Mouse (Mus musculus) midbrain, embryonic 16.5 days (tissue): ENCODE results near the gene Slc11a1. TPM values are rescaled to one million over a fixed set of nuclear protein-coding genes. Genes with fewer than 3 reads are reported as not detected.

Source experiments
- ATAC-seq: fragments of 200-750 bp; cut with Nextera tagmentation; 2 replicates; pipeline ENCODE4 v1.8.0; 2017; ENCODE audit warnings: moderate TSS enrichment
- H3K27ac ChIP-seq: fragments of 300-500 bp; sonication (generic); 2 replicates; pipeline ENCODE4 v1.5.1; 2014; ENCODE audit warnings: mild to moderate bottlenecking, low read length, mixed read lengths
- H3K27me3 ChIP-seq: fragments of 300-500 bp; sonication (generic); 2 replicates; pipeline ENCODE4 v1.6.1; 2014; ENCODE audit warnings: low read depth, low read length, mixed read lengths; ENCODE audit not compliant: control insufficient read depth, insufficient read depth
- H3K36me3 ChIP-seq: fragments of 300-500 bp; sonication (generic); 2 replicates; pipeline ENCODE4 v1.6.1; 2014; ENCODE audit warnings: mild to moderate bottlenecking, low read length, moderate library complexity, mixed read lengths; ENCODE audit not compliant: control insufficient read depth, insufficient read depth
- H3K4me1 ChIP-seq: fragments of 300-500 bp; sonication (generic); 2 replicates; pipeline ENCODE4 v1.6.1; 2014; ENCODE audit warnings: mild to moderate bottlenecking, low read length, mixed read lengths; ENCODE audit not compliant: control insufficient read depth, insufficient read depth
- H3K4me2 ChIP-seq: fragments of 300-500 bp; sonication (generic); 2 replicates; pipeline ENCODE4 v1.6.1; 2014; ENCODE audit warnings: mild to moderate bottlenecking, low read length, mixed read lengths
- H3K4me3 ChIP-seq: fragments of 300-500 bp; sonication (generic); 2 replicates; pipeline ENCODE4 v1.5.1; 2014; ENCODE audit warnings: low read depth, mild to moderate bottlenecking, low read length, moderate library complexity, mixed read lengths
- H3K9ac ChIP-seq: fragments of 300-500 bp; sonication (generic); 2 replicates; pipeline ENCODE4 v1.6.1; 2014; ENCODE audit warnings: low read depth, low read length, mixed read lengths
- H3K9me3 ChIP-seq: fragments of 300-500 bp; sonication (generic); replicated peaks from 2 replicates; pipeline ENCODE4 v1.6.1; 2014; ENCODE audit warnings: mild to moderate bottlenecking, low read length, mixed read lengths; ENCODE audit not compliant: control insufficient read depth, poor library complexity, severe bottlenecking
- WGBS: fragments of 180-500 bp; shearing (Covaris S2); extraction: QIAGEN DNeasy Blood & Tissue Kit; methylation state at CpG from one replicate; pipeline ENCODE4 v1.1.7; 2014; 5-methylcytosine and 5-hydroxymethylcytosine counted together
- microRNA counts: library from miRNA; unstranded; fragments of <30 nt; microRNA quantifications from one replicate; lab custom pipeline; 2016
- microRNA-seq: library from miRNA; unstranded; fragments of <30 nt; microRNA quantifications from one replicate; pipeline ENCODE4, GENCODE M21; 2017
- polyA plus RNA-seq: library from polyadenylated mRNA; unstranded; fragments of >200 nt; fragmentation: Nextera tagmentation; extraction: Ambion mirVana; gene quantifications from 2 replicates; pipeline ENCODE4 v1.2.1, GENCODE M21; 2015

Gene Slc11a1
- polyA plus RNA-seq, 1 experiment from 2014 or later = 2.4 TPM

DNA sequence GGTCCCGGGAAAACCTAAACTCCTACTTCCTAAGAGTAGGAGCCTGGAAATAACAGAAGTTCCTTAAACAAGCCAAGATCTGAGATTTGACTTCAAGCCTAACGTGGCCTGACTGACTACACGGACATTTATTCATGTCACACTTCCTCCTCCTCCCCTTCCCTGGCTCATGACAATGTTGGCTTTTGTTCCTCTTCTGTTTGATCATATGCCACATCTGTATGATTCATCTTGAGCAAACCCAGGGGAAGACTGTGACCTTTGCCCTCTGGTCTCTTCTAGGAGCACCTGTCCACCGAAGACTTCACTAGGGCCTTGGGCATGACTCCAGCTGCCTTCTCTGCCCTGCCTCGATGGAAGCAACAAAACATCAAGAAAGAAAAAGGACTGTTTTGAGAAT is 59.6 kb downstream of the Slc11a1 start:
- no peak overlapping the region for H3K9ac ChIP-seq
- 83% methylated on average over 5 of the region's 5 CpGs for WGBS
- H3K9me3 ChIP-seq = no peaks in the 10 kb centered on the region
- no peak overlapping the region for H3K4me3 ChIP-seq
- no peaks in the 10 kb centered on the region for H3K27me3 ChIP-seq
- no peak overlapping the region for H3K27ac ChIP-seq
- no peak overlapping the region for H3K4me2 ChIP-seq
- no peak for ATAC-seq
- no peaks in the 10 kb centered on the region for H3K4me1 ChIP-seq
- H3K36me3 ChIP-seq = peaks cover 16% of the 10 kb centered on the region

DNA sequence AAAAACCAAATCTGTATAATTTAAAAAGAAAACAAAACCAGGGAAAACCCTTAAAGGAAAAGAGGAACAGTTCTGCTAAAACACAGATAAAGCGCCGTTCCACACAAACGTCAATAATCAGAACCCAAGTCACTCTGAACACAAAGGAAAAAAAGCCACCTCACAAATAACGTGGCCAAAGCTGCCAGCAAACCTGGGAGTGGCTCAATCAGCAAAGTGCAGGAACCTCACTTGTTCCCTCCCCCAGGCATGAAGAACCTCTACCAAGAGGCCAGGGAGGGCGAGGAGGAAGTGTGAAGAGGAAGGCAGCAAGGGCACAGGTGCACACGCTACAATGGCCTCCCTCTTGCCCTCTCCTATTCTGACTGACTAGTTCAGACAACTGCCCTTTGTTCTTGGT is 60.6 kb downstream of the Slc11a1 start:
- Histone ChIP-seq H3K4me3 (no peak overlapping the region), H3K4me1 (no peaks in the 10 kb centered on the region), H3K27ac (no peak overlapping the region), H3K36me3 (peaks cover 19% of the 10 kb centered on the region), H3K9ac (no peak overlapping the region), H3K27me3 (no peaks in the 10 kb centered on the region), H3K9me3 (no peaks in the 10 kb centered on the region), H3K4me2 (no peak overlapping the region)
- no peak for ATAC-seq
- 90% methylated on average over 6 of the region's 6 CpGs for WGBS

MicroRNAs encoded within 50 kb of the gene (microRNA counts, 519-probe panel; counts per million panel counts)
- 2,524 counts per million, percentile 76 among the panel's probes with 10 or more counts for microRNA mmu-miR-26b (lab: Ali Mortazavi, UCI)

Small RNA genes lying within 50 kb of the gene (microRNA-seq; reads per million reads assigned to microRNA genes)
- gene Mir26b = 17,838 reads per million, percentile 98 among the genes with 10 or more reads in this experiment

Other genes with a start within 250 kb of the Slc11a1 start
- 0.17 and 0.49 TPM in 2 replicates for gene Rufy4, start 249.7 kb upstream of the Slc11a1 start, polyA plus RNA-seq
- gene Cxcr2, start 221.2 kb upstream of the Slc11a1 start, polyA plus RNA-seq = 0.08 and 0.09 TPM in 2 replicates
- not detected in 2 replicates for gene Cxcr1, start 180.6 kb upstream of the Slc11a1 start, polyA plus RNA-seq
- 434 and 444 TPM in 2 replicates for gene Arpc2, start 139.1 kb upstream of the Slc11a1 start, polyA plus RNA-seq
- gene Gpbar1, start 96.6 kb upstream of the Slc11a1 start, polyA plus RNA-seq = 0.20 and 0.34 TPM in 2 replicates
- gene Aamp, start 90.5 kb upstream of the Slc11a1 start, polyA plus RNA-seq = 205 and 212 TPM in 2 replicates
- gene Pnkd, start 90.3 kb upstream of the Slc11a1 start, polyA plus RNA-seq = 117 and 125 TPM in 2 replicates
- gene Tmbim1, start 69.6 kb upstream of the Slc11a1 start, polyA plus RNA-seq = 6.2 and 8.4 TPM in 2 replicates
- 2.0 and 2.5 TPM in 2 replicates for gene Catip, start 13.1 kb upstream of the Slc11a1 start, polyA plus RNA-seq
- 12.5 and 13.7 TPM in 2 replicates for gene Ctdsp1, start 16.3 kb downstream of the Slc11a1 start, polyA plus RNA-seq
- gene Vil1, start 34.2 kb downstream of the Slc11a1 start, polyA plus RNA-seq = 0.24 and 0.35 TPM in 2 replicates
- gene Cnot9, start 130.9 kb downstream of the Slc11a1 start, polyA plus RNA-seq = 47.7 and 48.9 TPM in 2 replicates
- 7.4 and 7.5 TPM in 2 replicates for gene Plcd4, start 167.7 kb downstream of the Slc11a1 start, polyA plus RNA-seq
- gene Usp37, start 169.1 kb downstream of the Slc11a1 start, polyA plus RNA-seq = 27.3 and 28.1 TPM in 2 replicates
- 7.6 and 8.8 TPM in 2 replicates for gene Zfp142, start 213.1 kb downstream of the Slc11a1 start, polyA plus RNA-seq
- gene Bcs1l, start 213.1 kb downstream of the Slc11a1 start, polyA plus RNA-seq = 23.1 and 23.2 TPM in 2 replicates
- gene Rnf25, start 226.2 kb downstream of the Slc11a1 start, polyA plus RNA-seq = 45.1 and 48.5 TPM in 2 replicates
- 19.1 and 25.3 TPM in 2 replicates for gene Stk36, start 226.2 kb downstream of the Slc11a1 start, polyA plus RNA-seq